Mouse (Mus musculus) right cerebral cortex, postnatal 25 days (tissue): ENCODE measurements around the gene Nudc.

Experiments
- DNase-seq: peaks from one replicate; pipeline ENCODE4 v3.0.0; 2022

Gene Nudc

DNA sequence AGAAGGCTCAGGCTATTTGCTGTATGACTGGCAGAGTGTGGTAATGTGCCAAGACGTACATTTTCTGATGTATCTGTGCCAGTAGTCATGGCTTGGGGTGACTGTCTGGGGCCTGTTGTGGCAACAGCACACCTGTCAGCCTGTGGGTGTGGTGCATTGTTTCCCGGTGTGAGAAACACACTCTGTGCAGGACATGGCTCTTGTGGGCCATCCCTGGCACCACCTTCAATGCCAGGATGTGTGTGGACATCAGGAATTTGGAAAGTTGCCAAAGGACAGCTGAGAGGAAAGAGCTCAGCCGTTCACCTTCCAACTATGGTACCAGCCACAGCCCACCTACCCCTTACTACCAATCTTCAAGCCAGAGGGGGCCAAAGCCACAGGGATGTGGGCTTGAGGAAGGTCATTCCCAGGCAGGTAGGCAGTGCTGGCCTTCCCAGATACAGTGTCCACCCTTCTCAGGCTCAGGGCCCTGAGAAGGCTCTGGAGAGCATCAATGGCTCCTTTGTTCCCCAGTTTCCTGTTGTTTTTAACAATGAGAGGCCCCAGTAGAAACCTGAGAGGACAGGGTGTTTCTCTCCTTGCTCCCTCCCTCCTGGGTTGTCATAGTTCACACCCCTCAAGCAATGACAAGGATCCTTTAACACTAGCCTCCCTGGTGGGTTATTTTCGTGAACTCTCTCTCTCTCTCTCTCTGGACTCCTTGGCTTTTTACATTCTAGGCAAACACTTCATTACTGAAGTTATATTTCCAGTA, 56.1 kb downstream of the Nudc start:
- no peak for DNase-seq

DNA sequence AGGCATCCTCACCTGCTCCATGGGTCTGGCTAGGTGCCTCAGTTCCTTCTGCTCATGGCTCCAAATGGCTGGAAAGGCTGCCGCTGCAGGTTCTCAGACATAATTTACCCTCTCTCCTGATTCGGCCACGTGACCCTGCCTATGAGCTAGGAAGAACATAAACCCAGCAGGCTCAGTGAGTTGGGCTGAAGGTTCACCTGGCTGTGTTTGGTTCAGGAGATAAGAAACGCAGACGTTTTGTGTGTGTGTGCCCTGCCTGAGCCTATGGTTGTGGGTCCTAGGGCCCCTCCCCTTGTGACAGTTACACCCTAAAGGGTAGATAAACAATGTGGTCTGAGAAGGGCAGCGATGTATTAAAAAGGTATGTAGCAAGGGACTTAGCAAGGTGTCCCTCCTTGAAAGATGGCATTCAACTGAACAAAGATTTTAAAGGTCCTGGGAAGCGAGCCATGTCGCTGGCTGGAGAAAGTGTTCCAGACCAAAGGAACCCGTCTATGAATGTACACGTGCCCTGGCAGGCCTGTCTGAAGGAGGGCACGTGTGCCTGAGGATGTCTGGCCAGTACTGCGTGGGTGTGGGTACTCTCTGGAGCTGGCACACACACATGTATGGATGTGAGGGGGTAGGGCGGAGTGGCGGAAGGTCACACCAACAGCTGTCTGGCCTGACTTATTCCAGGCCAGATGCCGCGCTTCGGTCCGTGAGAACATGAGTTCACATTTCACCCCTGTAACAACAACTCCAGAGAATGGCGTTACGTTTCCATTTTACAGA, 57.0 kb downstream of the Nudc start:
- no peak for DNase-seq

DNA sequence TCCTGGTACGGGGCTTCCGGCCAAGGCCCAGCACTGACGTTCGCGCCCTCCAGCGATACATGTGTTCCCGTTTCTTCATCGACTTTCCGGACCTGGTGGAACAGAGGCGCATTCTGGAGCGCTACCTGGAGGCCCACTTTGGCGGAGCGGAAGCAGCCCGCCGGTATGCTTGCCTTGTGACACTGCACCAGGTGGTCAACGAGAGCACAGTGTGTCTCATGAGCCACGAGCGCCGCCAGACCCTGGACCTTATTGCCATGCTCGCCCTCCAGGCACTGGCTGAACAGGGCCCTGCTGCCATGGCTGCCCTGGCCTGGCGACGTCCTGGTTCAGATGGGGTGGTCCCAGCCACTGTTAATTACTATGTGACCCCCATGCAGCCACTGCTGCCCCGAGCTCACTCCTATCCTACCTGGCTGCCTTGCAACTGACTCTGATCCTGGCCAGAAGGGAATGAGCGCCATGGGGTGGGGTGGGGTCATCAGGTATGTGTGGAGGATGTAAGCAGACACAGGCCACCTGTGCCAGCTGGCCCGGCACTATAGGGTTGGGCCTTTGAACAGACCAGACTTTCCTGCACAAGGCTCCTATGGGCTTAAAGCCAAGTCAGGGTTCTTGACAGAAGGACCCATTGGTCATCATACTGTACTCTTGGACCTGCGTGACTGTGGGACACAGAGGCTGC, 59.0 kb downstream of the Nudc start:
- DNase-seq: no peak

DNA sequence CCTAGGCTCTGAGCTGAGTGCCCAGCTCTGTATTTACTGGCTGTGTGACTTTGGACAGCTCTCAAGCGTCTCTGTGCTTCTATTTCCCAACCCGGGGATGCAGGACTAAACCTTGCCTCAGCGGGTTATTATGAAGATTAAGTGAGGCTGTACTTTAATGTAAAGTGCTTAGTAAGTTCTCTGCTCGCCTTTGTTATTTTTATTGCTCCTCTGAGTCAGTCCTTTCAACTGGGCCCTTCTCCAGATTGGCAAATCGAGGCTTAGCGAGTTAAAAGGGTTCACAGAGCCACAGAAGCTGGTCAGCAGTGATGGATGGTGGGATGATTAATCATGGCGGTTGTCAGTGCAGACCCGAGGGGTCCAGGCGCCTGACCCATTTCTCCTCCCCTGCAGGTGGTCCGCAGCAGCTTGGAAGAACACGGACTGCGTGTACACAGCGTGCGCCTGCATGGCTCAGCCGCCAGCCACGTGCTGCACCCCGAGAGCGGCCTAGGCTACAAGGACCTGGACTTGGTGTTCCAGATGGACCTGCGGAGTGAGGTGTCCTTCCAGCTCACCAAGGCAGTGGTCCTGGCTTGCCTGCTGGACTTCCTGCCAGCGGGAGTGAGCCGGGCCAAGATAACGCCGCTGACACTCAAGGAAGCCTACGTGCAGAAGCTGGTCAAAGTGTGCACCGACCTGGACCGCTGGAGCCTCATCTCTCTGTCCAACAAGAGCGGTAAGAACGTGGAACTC, 59.9 kb downstream of the Nudc start:
- no peak for DNase-seq

DNA sequence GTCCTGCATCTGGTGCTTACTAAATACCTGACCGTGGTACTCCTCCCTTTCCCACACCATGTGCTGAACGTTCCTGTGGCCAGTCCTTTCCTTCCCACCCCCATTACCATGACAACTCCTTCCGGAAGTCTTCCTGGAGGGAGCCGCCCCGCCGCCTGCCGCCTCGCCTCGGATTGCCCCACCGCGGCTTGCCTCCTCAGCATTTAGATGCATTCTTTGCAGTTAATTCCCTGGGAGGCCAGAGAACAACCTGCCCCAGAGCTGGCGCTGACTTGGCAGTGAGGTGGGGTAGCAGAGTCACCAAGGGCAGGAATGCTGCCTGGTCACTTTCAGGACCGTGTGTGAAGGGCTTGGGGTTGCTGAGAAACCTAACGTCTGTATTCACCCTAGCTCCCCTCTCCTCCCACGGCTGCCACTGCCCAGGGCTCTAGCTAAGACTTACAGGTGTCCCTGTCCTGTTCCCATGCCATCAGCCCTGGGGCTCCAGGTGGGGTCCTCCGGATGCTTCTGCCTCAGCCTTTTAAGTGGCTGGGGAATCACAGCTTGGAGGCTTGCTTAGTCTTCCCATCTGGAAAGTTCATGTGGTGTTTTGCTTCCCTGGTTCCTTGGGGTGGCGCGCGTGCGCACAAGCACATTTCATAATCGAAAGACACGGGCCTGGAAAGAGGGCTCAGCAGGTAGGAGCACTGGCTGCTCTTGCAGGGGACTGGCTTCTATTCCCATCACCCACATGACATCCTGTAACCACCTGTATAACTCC, 61.4 kb downstream of the Nudc start:
- no peak for DNase-seq
